Mouse (Mus musculus) liver, postnatal 0 days (tissue): ENCODE measurements around the gene Gm40460. TPM values are rescaled to one million over a fixed set of nuclear protein-coding genes. Genes with fewer than 3 reads are reported as not detected.
"Not testable (repeated sequence)": the region's sequence is repeated elsewhere in the genome, so short reads cannot be mapped to it uniquely, and the experiment has no call there.

Source experiments
- ATAC-seq: fragments of 200-750 bp; cut with Nextera tagmentation; 2 replicates; pipeline ENCODE4 v1.8.0; 2017; ENCODE audit warnings: mild to moderate bottlenecking, moderate library complexity
- DNase-seq: peaks from one replicate; pipeline ENCODE4 v3.0.0-alpha.2; 2016
- H3K27ac ChIP-seq: fragments of 300-500 bp; sonication (generic); 2 replicates; pipeline ENCODE4 v1.5.1; 2014; ENCODE audit warnings: antibody characterized with exemption, moderate library complexity, mild to moderate bottlenecking, low read depth
- H3K27me3 ChIP-seq: fragments of 300-500 bp; sonication (generic); 2 replicates; pipeline ENCODE4 v1.6.1; 2014; ENCODE audit warnings: low read length, control low read depth, mixed read lengths; ENCODE audit not compliant: insufficient read depth
- H3K36me3 ChIP-seq: fragments of 300-500 bp; sonication (generic); replicated peaks from 2 replicates; pipeline ENCODE4 v1.6.1; 2014; ENCODE audit warnings: mild to moderate bottlenecking, control low read depth, low read length, moderate library complexity, mixed read lengths; ENCODE audit not compliant: insufficient read depth
- H3K4me1 ChIP-seq: fragments of 300-500 bp; sonication (generic); 2 replicates; pipeline ENCODE4 v1.6.1; 2014; ENCODE audit warnings: antibody characterized with exemption, mild to moderate bottlenecking, control low read depth; ENCODE audit not compliant: insufficient read depth
- H3K4me2 ChIP-seq: fragments of 300-500 bp; sonication (generic); 2 replicates; pipeline ENCODE4 v1.6.1; 2014; ENCODE audit warnings: low read depth, mild to moderate bottlenecking, low read length, moderate library complexity, mixed read lengths
- H3K4me3 ChIP-seq: fragments of 300-500 bp; sonication (generic); 2 replicates; pipeline ENCODE4 v1.5.1; 2014; ENCODE audit warnings: low read depth, low read length
- H3K9ac ChIP-seq: fragments of 300-500 bp; sonication (generic); replicated peaks from 2 replicates; pipeline ENCODE4 v1.6.1; 2014; ENCODE audit warnings: mild to moderate bottlenecking, moderate library complexity
- H3K9me3 ChIP-seq: fragments of 300-500 bp; sonication (generic); 2 replicates; pipeline ENCODE4 v1.6.1; 2016; ENCODE audit warnings: mild to moderate bottlenecking, control low read depth, low read length, mixed read lengths
- CTCF ChIP-seq: sonication (generic); IDR thresholded peaks from 2 replicates; pipeline ENCODE4 v1.5.1; 2016; ENCODE audit warnings: antibody characterized with exemption, low read depth
- EP300 ChIP-seq: IDR thresholded peaks from 2 replicates; pipeline ENCODE4 v1.6.1; 2016; ENCODE audit warnings: antibody characterized with exemption, low read depth, mild to moderate bottlenecking
- WGBS: fragments of 180-500 bp; shearing (Covaris S2); extraction: QIAGEN DNeasy Blood & Tissue Kit; methylation state at CpG from one replicate; pipeline ENCODE4 v1.1.7; 2014; ENCODE audit not compliant: insufficient replicate concordance; 5-methylcytosine and 5-hydroxymethylcytosine counted together
- polyA plus RNA-seq: library from polyadenylated mRNA; unstranded; fragments of >200 nt; fragmentation: Nextera tagmentation; extraction: Ambion mirVana; gene quantifications from 2 replicates; pipeline ENCODE4 v1.2.1, GENCODE M21; 2015

The Gm40460 gene
- polyA plus RNA-seq, 1 experiment from 2014 or later = not detected

DNA sequence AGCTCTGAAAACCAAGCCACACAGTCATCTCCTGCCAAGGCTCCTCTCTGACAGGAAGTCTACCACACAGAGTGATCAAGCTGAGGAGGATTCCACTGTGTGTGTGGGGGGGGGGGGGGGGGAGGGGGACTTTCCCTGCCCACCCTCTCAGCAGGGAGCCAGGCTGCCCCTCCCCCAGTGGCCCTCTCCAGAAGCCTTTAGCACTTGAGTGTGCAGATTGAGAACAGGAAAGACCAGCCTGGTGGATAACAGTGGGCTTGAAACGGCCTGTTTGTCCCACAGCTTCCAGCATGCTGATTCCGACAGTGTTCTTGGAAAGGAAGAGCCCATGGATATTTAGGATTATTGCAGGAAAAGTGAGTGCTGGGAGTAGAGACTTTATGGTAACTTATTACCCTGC lies 16.4 kb downstream of the Gm40460 start:
- H3K27me3 ChIP-seq = no peaks in the 10 kb centered on the region
- 42% methylated on average over 2 of the region's 2 CpGs for WGBS
- no peak overlapping the region for H3K4me2 ChIP-seq
- TF ChIP-seq EP300 = no peak
- TF ChIP-seq CTCF = no peak
- no peaks in the 10 kb centered on the region for H3K36me3 ChIP-seq
- no peaks in the 10 kb centered on the region for H3K9me3 ChIP-seq
- H3K4me1 ChIP-seq = no peaks in the 10 kb centered on the region
- H3K9ac ChIP-seq = no peak overlapping the region
- DNase-seq (no peak), ATAC-seq (no peak)
- no peak overlapping the region for H3K27ac ChIP-seq
- H3K4me3 ChIP-seq = no peak overlapping the region

GRCm38 (mm10) chr7:142212136-142212535 lies 28.7 kb downstream of the Gm40460 start:
- H3K9ac ChIP-seq, H3K9me3 ChIP-seq, H3K4me3 ChIP-seq, DNase-seq, H3K36me3 ChIP-seq, H3K27ac ChIP-seq, H3K27me3 ChIP-seq, ATAC-seq, H3K4me2 ChIP-seq, H3K4me1 ChIP-seq: not testable (repeated sequence)
- 57% methylated on average over 1 of the region's 1 CpGs for WGBS

- Histone ChIP-seq H3K9ac (no peak within 1 kb of the TSS), H3K36me3 (no peaks in the 10 kb centered on the region), H3K9me3 (no peaks in the 10 kb centered on the region), H3K27me3 (no peaks in the 10 kb centered on the region), H3K4me2 (no peak within 1 kb of the TSS), H3K4me1 (no peaks in the 10 kb centered on the region), H3K27ac (no peak within 1 kb of the TSS), H3K4me3 (no peak within 1 kb of the TSS)
- no peak for TF ChIP-seq EP300
- no peak for TF ChIP-seq CTCF
- 56% methylated on average over 1 of the region's 1 CpGs for WGBS
- DNase-seq (no peak), ATAC-seq (no peak)
Observed at GRCm38 (mm10) chr7:142211559-142211958, 29.3 kb downstream of the Gm40460 start, which contains the start of gene Gm7579. TSS of gene Gm7579 (plus strand) at chr7:142211859.

DNA sequence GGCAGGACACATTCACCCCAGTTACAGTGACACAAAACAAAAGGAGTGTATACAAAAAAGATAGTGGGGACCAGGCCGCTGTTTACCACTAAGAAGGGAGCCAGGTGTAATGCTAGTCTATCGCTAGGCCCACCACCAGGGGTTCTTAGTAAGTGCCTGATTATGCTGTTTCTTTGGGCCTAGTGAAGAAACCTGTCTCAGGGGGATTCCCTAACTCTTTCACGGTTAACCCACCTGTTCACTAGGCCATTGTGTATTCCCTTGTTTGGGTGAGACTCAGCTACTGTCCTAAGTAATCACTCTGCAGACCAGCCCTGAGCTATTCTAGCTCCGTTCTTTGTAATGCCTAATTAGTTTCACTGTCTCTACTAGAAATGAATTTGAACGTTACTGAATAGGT lies 34.0 kb downstream of the Gm40460 start:
- not testable (repeated sequence) for H3K27ac ChIP-seq, H3K27me3 ChIP-seq, H3K9ac ChIP-seq, H3K4me2 ChIP-seq, H3K36me3 ChIP-seq, H3K9me3 ChIP-seq, DNase-seq, H3K4me3 ChIP-seq, ATAC-seq, H3K4me1 ChIP-seq
- WGBS = 79% methylated on average over 5 of the region's 5 CpGs

- DNase-seq (no peak), ATAC-seq (no peak)
- Histone ChIP-seq H3K27ac (no peak overlapping the region), H3K36me3 (no peaks in the 10 kb centered on the region), H3K4me2 (no peak overlapping the region), H3K4me1 (no peaks in the 10 kb centered on the region), H3K4me3 (no peak overlapping the region), H3K9ac (no peak overlapping the region), H3K27me3 (no peaks in the 10 kb centered on the region), H3K9me3 (no peaks in the 10 kb centered on the region)
- TF ChIP-seq CTCF (no peak), EP300 (no peak)
Observed at GRCm38 (mm10) chr7:142205488-142205887, 35.4 kb downstream of the Gm40460 start.

DNA sequence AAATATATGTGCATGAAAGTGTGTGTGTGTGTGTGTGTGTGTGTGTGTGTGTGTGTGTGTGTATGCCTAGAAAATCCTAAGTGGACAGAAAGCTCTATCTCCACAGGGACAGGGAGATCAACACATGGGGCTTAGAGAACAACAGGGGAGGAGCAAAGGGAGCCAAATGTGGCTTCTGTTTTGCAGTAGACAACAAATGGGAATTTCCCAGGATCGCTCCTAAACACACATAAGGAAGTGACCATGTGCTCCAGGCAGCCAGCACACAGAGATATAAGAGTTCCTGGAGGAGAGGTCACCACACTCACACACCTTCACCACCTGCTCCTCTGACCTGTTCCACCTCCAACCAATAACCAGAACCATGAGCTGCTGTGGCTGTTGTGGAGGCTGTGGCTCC lies 39.8 kb downstream of the Gm40460 start, which contains the start of gene Krtap5-3:
TSS of gene Krtap5-3 (plus strand) at position 301 of the 400 bp plus-strand sequence.
- no peaks in the 10 kb centered on the region for H3K36me3 ChIP-seq
- H3K9me3 ChIP-seq = no peaks in the 10 kb centered on the region
- TF ChIP-seq EP300 = no peak
- TF ChIP-seq CTCF = no peak
- DNase-seq (no peak), ATAC-seq (no peak)
- no peaks in the 10 kb centered on the region for H3K27me3 ChIP-seq
- 38% methylated on average over 1 of the region's 1 CpGs for WGBS
- no peak within 1 kb of the TSS for H3K27ac ChIP-seq
- H3K4me1 ChIP-seq = no peaks in the 10 kb centered on the region
- no peak within 1 kb of the TSS for H3K9ac ChIP-seq
- H3K4me3 ChIP-seq = no peak within 1 kb of the TSS
- H3K4me2 ChIP-seq = no peak within 1 kb of the TSS

DNA sequence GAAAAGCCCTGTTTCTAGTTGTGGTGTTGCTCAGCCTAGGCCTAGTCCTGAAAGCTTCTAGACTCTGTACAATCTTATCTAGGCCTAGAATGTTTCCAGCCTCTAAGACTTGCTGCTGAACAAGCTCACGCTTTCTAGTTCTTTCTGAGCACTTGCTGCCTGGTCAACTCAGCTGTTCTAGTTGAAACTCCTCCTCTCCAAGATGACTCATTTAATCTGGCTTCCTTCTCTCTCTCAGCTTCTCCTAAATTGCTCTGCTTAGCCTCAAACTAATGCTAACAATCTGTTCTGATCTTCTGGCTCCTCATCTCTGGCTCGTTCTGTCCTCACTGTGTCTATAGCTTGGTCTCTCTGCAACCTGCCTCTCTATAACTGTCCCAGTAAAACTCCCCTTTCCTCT lies 42.1 kb downstream of the Gm40460 start:
- TF ChIP-seq CTCF = no peak
- no peak for TF ChIP-seq EP300
- Histone ChIP-seq H3K27ac (no peak overlapping the region), H3K36me3 (no peaks in the 10 kb centered on the region), H3K4me2 (no peak overlapping the region), H3K4me3 (no peak overlapping the region), H3K4me1 (no peaks in the 10 kb centered on the region), H3K9ac (no peak overlapping the region), H3K9me3 (no peaks in the 10 kb centered on the region), H3K27me3 (no peaks in the 10 kb centered on the region)
- DNase-seq = no peak
- no peak for ATAC-seq
- 63% methylated on average over 2 of the region's 2 CpGs for WGBS

Other genes starting within 250 kb of the Gm40460 start
- 38.5 and 40.8 TPM in 2 replicates for gene Mob2, start 180.0 kb downstream of the Gm40460 start, polyA plus RNA-seq
- gene Dusp8, start 145.2 kb downstream of the Gm40460 start, polyA plus RNA-seq = 1.8 TPM in 2 replicates
- not detected in 2 replicates for gene Gm45618, start 120.3 kb downstream of the Gm40460 start, polyA plus RNA-seq
- gene Gm39115, start 105.0 kb downstream of the Gm40460 start, polyA plus RNA-seq = not detected in 2 replicates
- not detected in 2 replicates for gene Gm45337, start 96.5 kb downstream of the Gm40460 start, polyA plus RNA-seq
- gene Gm29735, start 84.0 kb downstream of the Gm40460 start, polyA plus RNA-seq = not detected in 2 replicates
- not detected in 2 replicates for gene Gm4553, start 75.3 kb downstream of the Gm40460 start, polyA plus RNA-seq
- not detected in 2 replicates for gene Krtap5-2, start 65.1 kb downstream of the Gm40460 start, polyA plus RNA-seq
- not detected in 2 replicates for gene Gm10153, start 50.7 kb downstream of the Gm40460 start, polyA plus RNA-seq
- gene Krtap5-3, start 39.7 kb downstream of the Gm40460 start, polyA plus RNA-seq = not detected in 2 replicates
- not detected in 2 replicates for gene Gm7579, start 29.2 kb downstream of the Gm40460 start, polyA plus RNA-seq
- not detected in 2 replicates for gene Krtap5-5, start 11.1 kb downstream of the Gm40460 start, polyA plus RNA-seq
- gene Gm2431, start 17.3 kb upstream of the Gm40460 start, polyA plus RNA-seq = not detected in 2 replicates
- not detected in 2 replicates for gene Gm4559, start 33.3 kb upstream of the Gm40460 start, polyA plus RNA-seq
- gene Krtap5-1, start 56.0 kb upstream of the Gm40460 start, polyA plus RNA-seq = not detected in 2 replicates
- not detected in 2 replicates for gene Krtap5-4, start 62.5 kb upstream of the Gm40460 start, polyA plus RNA-seq
- gene Ifitm10, start 132.7 kb upstream of the Gm40460 start, polyA plus RNA-seq = 2.1 and 2.2 TPM in 2 replicates
- not detected in 2 replicates for gene Gm49369, start 141.6 kb upstream of the Gm40460 start, polyA plus RNA-seq
- gene Ctsd, start 147.0 kb upstream of the Gm40460 start, polyA plus RNA-seq = 311 and 324 TPM in 2 replicates
- not detected in 2 replicates for gene Syt8, start 193.8 kb upstream of the Gm40460 start, polyA plus RNA-seq
- 6.9 and 72.7 TPM in 2 replicates for gene Tnni2, start 200.7 kb upstream of the Gm40460 start, polyA plus RNA-seq
- 31.5 and 33.6 TPM in 2 replicates for gene Lsp1, start 219.7 kb upstream of the Gm40460 start, polyA plus RNA-seq